Mouse (Mus musculus) embryonic facial prominence, embryonic 11.5 days (tissue): ENCODE measurements around the gene Tubb2b. TPM values are rescaled to one million over a fixed set of nuclear protein-coding genes. Genes with fewer than 3 reads are reported as not detected.
A peak's percentile ranks its signal among the peaks of the same experiment; 100 is the strongest.
"Not testable (repeated sequence)": the region's sequence is repeated elsewhere in the genome, so short reads cannot be mapped to it uniquely, and the experiment has no call there.

Experiments used
- ATAC-seq: fragments of 200-750 bp; cut with Nextera tagmentation; replicated peaks from 2 replicates; pipeline ENCODE4 v1.8.0; 2017; ENCODE audit warnings: low read depth; ENCODE audit not compliant: insufficient number of reproducible peaks, low FRiP score, low TSS enrichment
- DNase-seq: peaks from one replicate; pipeline ENCODE4 v3.0.0-alpha.2; 2015; ENCODE audit warnings: low spot score
- H3K27ac ChIP-seq: fragments of 300-500 bp; sonication (generic); replicated peaks from 2 replicates; pipeline ENCODE4 v1.5.1; 2014; ENCODE audit warnings: mild to moderate bottlenecking, low read depth, low read length, control low read depth
- H3K27me3 ChIP-seq: fragments of 300-500 bp; sonication (generic); 2 replicates; pipeline ENCODE4 v1.6.1; 2014; ENCODE audit warnings: mild to moderate bottlenecking, low read length, moderate library complexity, mixed read lengths; ENCODE audit not compliant: control insufficient read depth, insufficient read depth
- H3K36me3 ChIP-seq: fragments of 300-500 bp; sonication (generic); replicated peaks from 2 replicates; pipeline ENCODE4 v1.6.1; 2014; ENCODE audit warnings: low read depth, mild to moderate bottlenecking, low read length, moderate library complexity, mixed read lengths; ENCODE audit not compliant: control insufficient read depth, insufficient read depth
- H3K4me1 ChIP-seq: fragments of 300-500 bp; sonication (generic); 2 replicates; pipeline ENCODE4 v1.6.1; 2014; ENCODE audit warnings: low read length, mixed read lengths; ENCODE audit not compliant: control insufficient read depth, insufficient read depth
- H3K4me2 ChIP-seq: fragments of 300-500 bp; sonication (generic); 2 replicates; pipeline ENCODE4 v1.6.1; 2014; ENCODE audit warnings: low read depth, mild to moderate bottlenecking, control low read depth, low read length, moderate library complexity
- H3K4me3 ChIP-seq: fragments of 300-500 bp; sonication (generic); 2 replicates; pipeline ENCODE4 v1.5.1; 2014; ENCODE audit warnings: low read depth, low read length, control low read depth
- H3K9ac ChIP-seq: fragments of 300-500 bp; sonication (generic); replicated peaks from 2 replicates; pipeline ENCODE4 v1.6.1; 2014; ENCODE audit warnings: mild to moderate bottlenecking, control low read depth, low read length
- H3K9me3 ChIP-seq: fragments of 300-500 bp; sonication (generic); replicated peaks from 2 replicates; pipeline ENCODE4 v1.6.1; 2016; ENCODE audit warnings: mild to moderate bottlenecking, low read length, inconsistent platforms, mixed read lengths; ENCODE audit not compliant: control insufficient read depth
- WGBS: fragments of 180-500 bp; shearing (Covaris S2); extraction: QIAGEN DNeasy Blood & Tissue Kit; methylation state at CpG from one replicate; pipeline ENCODE4 v1.1.7; 2014; 5-methylcytosine and 5-hydroxymethylcytosine counted together
- polyA plus RNA-seq: library from polyadenylated mRNA; unstranded; fragments of >200 nt; fragmentation: Nextera tagmentation; extraction: Ambion mirVana; gene quantifications from 2 replicates; pipeline ENCODE4 v1.2.1, GENCODE M21; 2014

The Tubb2b gene
- polyA plus RNA-seq, 1 experiment from 2014 or later = 77.6 TPM

- Histone ChIP-seq H3K27me3 (no peaks in the 10 kb centered on the region), H3K27ac (no peak overlapping the region), H3K4me1 (no peaks in the 10 kb centered on the region), H3K4me2 (no peak overlapping the region), H3K36me3 (no peaks in the 10 kb centered on the region), H3K9ac (no peak overlapping the region), H3K9me3 (no peaks in the 10 kb centered on the region), H3K4me3 (no peak overlapping the region)
- WGBS = 83% methylated on average over 3 of the region's 3 CpGs
- no peak for DNase-seq
- no peak for ATAC-seq
Observed at GRCm38 (mm10) chr13:34100733-34101132, 29.5 kb downstream of the Tubb2b start.

DNA sequence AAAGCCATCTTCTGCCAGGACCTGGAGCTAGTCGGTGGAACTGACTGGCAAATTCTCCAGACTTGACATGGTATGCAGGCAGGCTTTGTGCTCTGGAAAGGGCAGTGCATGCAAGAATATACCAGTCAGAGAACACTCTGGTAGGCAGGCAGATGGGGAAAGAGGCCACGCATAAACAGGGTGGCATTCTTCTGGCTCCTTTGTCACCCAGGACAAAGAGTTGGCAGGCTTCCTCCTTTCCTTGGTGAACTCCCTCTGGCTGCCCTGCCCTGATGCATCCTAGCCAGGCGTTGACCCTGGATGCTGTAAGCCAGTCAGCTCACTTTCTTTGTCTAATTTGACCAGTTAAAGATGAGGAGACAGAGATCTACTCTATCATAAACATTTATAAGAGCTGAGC lies 33.2 kb downstream of the Tubb2b start:
- Histone ChIP-seq H3K27me3 (no peaks in the 10 kb centered on the region), H3K4me1 (no peaks in the 10 kb centered on the region), H3K4me2 (no peak overlapping the region), H3K4me3 (no peak overlapping the region), H3K36me3 (no peaks in the 10 kb centered on the region), H3K9ac (no peak overlapping the region), H3K9me3 (no peaks in the 10 kb centered on the region), H3K27ac (no peak overlapping the region)
- no peak for ATAC-seq
- WGBS = 80% methylated on average over 3 of the region's 3 CpGs
- DNase-seq = no peak

GRCm38 (mm10) chr13:34096455-34096854 lies 33.8 kb downstream of the Tubb2b start:
- DNase-seq (no peak), ATAC-seq (no peak)
- Histone ChIP-seq H3K4me3 (no peak overlapping the region), H3K9me3 (no peaks in the 10 kb centered on the region), H3K4me2 (no peak overlapping the region), H3K9ac (no peak overlapping the region), H3K36me3 (no peaks in the 10 kb centered on the region), H3K4me1 (no peaks in the 10 kb centered on the region), H3K27me3 (no peaks in the 10 kb centered on the region), H3K27ac (no peak overlapping the region)
- WGBS = 51% methylated on average over 4 of the region's 4 CpGs

GRCm38 (mm10) chr13:34095542-34096435 lies 34.5 kb downstream of the Tubb2b start:
- ATAC-seq = 0 out of 2 replicates have a peak, but pooled peaks have one; percentile 70
- Histone ChIP-seq H3K4me3 (no peak overlapping the region), H3K27ac (no peak overlapping the region)

GRCm38 (mm10) chr13:34089358-34089757 lies 40.9 kb downstream of the Tubb2b start:
- WGBS = 55% methylated on average over 3 of the region's 3 CpGs
- Histone ChIP-seq H3K9me3 (no peaks in the 10 kb centered on the region), H3K36me3 (no peaks in the 10 kb centered on the region), H3K4me1 (no peaks in the 10 kb centered on the region), H3K27ac (no peak overlapping the region), H3K4me2 (no peak overlapping the region), H3K27me3 (no peaks in the 10 kb centered on the region), H3K9ac (no peak overlapping the region), H3K4me3 (no peak overlapping the region)
- ATAC-seq = no peak
- no peak for DNase-seq

More at GRCm38 (mm10) chr13:34095542-34096435, 34.5 kb downstream of the Tubb2b start:
- WGBS = 45% methylated on average over 7 of the region's 7 CpGs
- Histone ChIP-seq H3K27me3 (no peaks in the 10 kb centered on the region), H3K9ac (no peak overlapping the region), H3K4me1 (no peaks in the 10 kb centered on the region), H3K36me3 (no peaks in the 10 kb centered on the region), H3K9me3 (no peaks in the 10 kb centered on the region), H3K4me2 (no peak overlapping the region)
- DNase-seq = peak; percentile 26

DNA sequence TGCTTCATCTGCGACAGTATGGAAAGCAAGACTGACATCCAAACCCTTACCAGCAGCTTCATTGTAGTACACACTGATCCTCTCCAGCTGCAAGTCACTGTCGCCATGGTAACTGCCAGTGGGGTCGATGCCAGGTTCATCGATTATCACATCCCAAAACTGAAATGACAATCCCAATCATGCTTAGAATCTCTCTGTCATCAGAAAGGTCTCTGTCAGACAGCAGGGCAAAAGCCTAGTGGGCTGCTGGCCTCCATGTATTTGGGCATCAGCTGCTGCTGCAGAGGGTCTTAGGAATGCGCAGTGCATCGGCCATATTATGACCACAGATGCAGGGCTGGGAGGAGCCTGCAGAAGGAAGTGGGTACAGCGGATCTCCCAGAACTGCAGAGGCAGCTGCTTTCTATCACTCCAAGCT lies 41.4 kb downstream of the Tubb2b start:
- H3K4me3 ChIP-seq = no peak overlapping the region
- H3K9me3 ChIP-seq = no peaks in the 10 kb centered on the region
- H3K4me1 ChIP-seq = no peaks in the 10 kb centered on the region
- no peaks in the 10 kb centered on the region for H3K36me3 ChIP-seq
- no peak overlapping the region for H3K4me2 ChIP-seq
- H3K27ac ChIP-seq = no peak overlapping the region
- H3K9ac ChIP-seq = no peak overlapping the region
- peak; percentile 45 for DNase-seq
- 52% methylated on average over 7 of the region's 7 CpGs for WGBS
- H3K27me3 ChIP-seq = no peaks in the 10 kb centered on the region
- peak; percentile 81; the same call in 1 of the 2 replicates for ATAC-seq

- not testable (repeated sequence) for H3K27me3 ChIP-seq, H3K27ac ChIP-seq, H3K9ac ChIP-seq, H3K4me1 ChIP-seq, H3K4me3 ChIP-seq, H3K36me3 ChIP-seq, DNase-seq, H3K9me3 ChIP-seq, H3K4me2 ChIP-seq
- peak; percentile 42; the same call in 1 of the 2 replicates for ATAC-seq
- 68% methylated on average over 5 of the region's 5 CpGs for WGBS
Observed at GRCm38 (mm10) chr13:34088201-34088649, 42.0 kb downstream of the Tubb2b start.

DNA sequence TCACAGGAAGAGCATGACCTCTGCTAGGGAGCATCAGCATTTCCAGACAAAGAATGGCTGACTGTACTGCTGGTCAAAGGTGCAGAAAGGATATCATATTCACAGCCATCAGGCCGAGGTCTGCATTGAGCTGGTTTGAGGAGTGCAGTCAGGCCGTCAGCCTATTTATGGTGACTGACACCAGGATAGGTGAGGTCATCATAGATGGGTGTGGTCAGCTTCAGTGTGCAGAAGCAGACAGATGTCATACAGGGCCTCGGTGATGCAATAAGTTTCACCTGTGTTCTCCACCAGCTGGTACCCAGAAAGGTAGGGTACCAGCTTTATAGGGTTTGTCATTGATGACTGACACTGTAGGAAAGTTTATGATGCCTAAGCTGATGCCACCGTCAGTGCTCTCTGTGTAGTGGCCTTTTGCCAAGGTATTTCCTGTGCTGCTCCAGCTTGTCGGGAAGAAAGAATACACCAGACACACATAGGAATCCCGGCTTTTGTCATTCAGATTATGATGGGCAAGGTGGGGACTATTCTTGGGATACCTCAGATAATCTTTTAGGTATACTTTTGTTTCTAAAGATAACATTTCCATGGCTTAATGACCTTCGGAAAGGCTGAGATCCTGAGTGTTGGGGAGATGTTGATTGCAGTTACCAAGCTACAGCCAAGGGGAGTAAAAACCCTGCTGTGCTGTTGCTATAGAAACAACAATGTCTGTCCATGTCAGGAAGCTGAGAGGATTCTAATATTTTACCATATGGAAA lies 43.0 kb downstream of the Tubb2b start:
- H3K27ac ChIP-seq = no peak overlapping the region
- ATAC-seq = no peak
- 67% methylated on average over 7 of the region's 7 CpGs for WGBS

More for the DNA sequence above, 43.0 kb downstream of the Tubb2b start:
- no peaks in the 10 kb centered on the region for H3K27me3 ChIP-seq
- no peak overlapping the region for H3K9ac ChIP-seq
- H3K4me1 ChIP-seq = no peaks in the 10 kb centered on the region
- DNase-seq = no peak
- H3K9me3 ChIP-seq = no peaks in the 10 kb centered on the region
- no peak overlapping the region for H3K4me2 ChIP-seq
- H3K4me3 ChIP-seq = no peak overlapping the region
- no peaks in the 10 kb centered on the region for H3K36me3 ChIP-seq
